Mouse (Mus musculus) layer of hippocampus, postnatal 36 days (tissue): ENCODE data around the gene Lce1a1. TPM values are rescaled to one million over a fixed set of nuclear protein-coding genes. Genes with fewer than 3 reads are reported as not detected.
"Not testable (repeated sequence)": the region's sequence is repeated elsewhere in the genome, so short reads cannot be mapped to it uniquely, and the experiment has no call there.

ENCODE experiments used
- DNase-seq, 2 experiments: peaks; one replicate each; pipeline ENCODE4 v3.0.0; 2022
- total RNA-seq, 2 experiments: library from RNA; stranded (reverse); gene quantifications; 2 replicates each; pipeline ENCODE4 v1.2.3; 2021

Lce1a1 gene
- total RNA-seq, result not detected

DNA sequence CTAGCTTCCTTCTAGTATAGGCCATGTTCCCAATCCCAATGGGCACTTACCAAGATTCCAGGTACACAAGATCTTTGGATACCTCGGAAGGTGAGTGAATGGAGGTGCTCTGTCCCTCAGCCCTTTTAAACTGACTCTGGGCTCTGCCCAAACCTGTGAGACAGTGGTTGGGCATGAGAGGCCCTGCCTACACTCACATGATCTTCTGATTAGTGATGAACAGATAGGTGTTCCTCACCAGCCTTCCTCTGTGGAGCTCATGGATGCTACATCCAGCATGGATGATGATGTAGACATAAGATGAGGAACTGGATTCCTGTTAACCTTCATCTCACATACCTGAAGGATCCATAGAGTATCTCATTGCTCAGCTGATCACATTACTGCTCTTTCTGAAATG lies at the start of gene Lce1a1:
Lce1a1 (minus strand) TSS at position 101 of the 400 bp plus-strand sequence.
- DNase-seq, result no peak

DNA sequence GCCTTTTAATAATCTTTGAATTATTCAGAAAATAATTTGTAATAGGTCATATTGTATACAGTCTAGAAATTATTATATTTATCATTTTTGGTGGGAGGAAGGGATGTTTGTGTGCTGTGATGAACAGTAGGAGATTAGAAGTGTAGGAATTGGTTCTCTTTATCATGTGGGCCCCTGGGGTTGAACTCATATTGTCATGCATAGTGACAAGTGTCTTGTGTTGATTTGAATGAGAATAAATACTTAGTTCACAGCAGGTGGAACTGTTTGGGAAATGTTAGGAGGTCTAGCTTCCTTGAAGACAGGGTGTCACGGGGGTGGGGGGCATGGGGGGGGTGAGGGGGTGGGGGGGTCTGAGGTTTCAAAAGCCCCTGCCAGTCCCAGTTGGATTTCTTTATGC lies 46.5 kb upstream of the Lce1a1 start:
- DNase-seq, result no peak

DNA sequence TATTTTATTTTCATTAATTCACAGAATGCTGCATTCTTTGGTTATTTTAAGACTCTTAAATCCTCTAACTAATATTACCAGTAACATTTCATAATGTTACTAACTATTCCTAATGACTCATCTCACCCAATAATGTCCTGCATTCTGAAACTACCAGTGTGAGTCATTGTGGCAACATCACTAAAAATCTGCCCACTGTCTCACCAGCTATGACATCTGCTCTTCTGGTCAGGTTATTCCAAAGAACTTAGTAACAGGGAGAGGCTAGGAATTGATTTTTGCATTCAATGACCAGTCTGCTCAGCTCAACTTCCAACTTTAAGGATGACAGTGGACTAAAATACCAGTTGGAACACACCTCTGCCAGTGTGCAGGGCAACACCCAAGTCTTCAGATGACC lies 43.6 kb upstream of the Lce1a1 start:
- DNase-seq, result no peak

DNA sequence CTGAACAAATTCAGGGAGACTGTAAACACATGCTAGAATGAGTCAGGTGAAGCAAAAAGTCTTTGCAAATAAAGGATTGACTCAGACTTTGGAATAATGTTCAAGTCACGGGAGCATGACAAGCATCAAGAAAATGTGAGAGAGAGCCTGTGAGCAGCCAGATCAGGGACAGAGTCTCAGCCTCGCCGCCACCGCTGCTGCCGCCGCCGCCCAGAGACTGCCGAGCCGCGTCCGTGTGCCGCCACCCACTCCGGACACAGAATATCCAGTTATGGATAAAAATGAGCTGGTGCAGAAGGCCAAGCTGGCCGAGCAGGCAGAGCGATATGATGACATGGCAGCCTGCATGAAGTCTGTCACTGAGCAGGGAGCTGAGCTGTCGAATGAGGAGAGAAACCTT lies 41.0 kb upstream of the Lce1a1 start:
- not testable (repeated sequence) for DNase-seq

DNA sequence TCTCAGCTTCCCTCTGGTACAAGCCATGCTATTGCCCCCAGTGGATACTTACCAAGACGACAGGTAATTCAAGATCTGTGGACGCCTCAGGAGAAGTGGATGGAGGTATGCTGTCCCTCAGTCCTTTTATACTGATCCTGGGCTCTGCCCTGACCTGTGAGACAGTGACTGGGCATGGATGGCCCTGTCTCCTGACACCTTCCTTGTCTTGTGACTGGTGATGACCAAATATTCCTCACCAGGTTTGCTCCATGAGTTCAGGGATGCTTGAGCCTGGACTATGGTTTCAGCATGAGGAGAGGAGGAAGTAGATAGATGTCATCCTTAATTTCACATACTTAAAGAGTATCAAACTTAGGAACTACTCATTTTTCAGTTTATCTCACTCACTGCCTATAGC lies 39.0 kb upstream of the Lce1a1 start, which contains the start of gene Lce1d:
Lce1d (minus strand) TSS at position 101 of the 400 bp plus-strand sequence.
- DNase-seq, result no peak

DNA sequence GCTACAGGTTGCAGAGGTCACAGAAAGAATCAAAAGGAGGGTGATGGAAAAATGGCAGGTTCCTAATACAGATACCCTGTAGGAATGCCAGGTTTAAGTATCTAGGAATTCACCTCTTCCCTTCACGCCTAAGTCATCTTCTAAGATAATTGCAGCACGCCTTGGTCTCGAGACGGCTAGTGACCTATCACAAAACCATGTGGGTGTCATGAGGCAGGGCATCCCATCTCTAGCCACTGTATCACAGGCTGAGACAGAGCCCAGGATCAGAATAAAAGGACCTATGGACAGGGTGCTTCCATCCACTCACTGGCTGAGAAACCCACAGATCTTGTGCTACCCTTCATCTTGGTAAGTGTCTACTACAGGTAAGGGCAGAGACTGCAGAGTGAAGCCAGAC lies 30.8 kb upstream of the Lce1a1 start, which contains the start of gene Lce1c:
Lce1c (plus strand) TSS at position 301 of the 400 bp plus-strand sequence.
- no peak for DNase-seq

DNA sequence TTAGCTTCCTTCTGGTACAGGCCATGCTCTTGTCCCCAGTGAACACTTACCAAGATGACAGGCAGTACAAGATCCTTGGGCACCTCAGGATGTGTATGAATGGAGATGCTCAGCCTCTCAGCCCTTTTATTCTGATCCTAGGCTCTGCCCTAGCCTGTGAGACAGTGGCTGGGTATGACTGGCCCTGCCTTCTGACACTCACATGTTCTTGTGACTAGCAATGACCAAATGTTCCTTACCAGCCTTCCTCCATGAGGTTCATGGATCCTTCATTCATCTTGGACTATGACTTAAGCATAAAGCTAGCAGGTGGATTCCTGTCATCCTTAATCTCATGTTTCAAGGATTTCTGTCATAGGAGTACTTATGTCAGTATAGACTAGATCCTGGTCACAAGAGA lies 22.1 kb upstream of the Lce1a1 start, which contains the start of gene Lce1a2:
Lce1a2 (minus strand) TSS at position 101 of the 400 bp plus-strand sequence.
- DNase-seq, result no peak

DNA sequence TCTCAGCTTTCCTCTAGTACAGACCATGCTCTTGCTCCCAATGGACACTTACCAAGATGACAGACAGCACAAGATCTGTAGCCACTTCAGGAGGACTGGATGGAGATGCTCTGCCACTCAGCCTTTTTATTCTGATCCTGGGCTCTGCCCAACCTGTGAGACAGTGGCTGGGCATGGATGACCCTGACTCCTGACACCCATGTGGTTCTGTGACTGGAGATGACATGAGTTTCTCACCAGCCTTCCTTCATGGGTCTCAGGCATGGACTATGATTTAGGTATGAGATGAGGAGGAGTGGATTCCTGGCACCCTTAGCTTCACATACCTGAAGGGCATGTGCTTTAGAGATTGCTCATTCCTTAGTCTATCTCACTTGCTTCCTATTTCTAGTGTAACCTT lies 8.7 kb upstream of the Lce1a1 start, which contains the start of gene Lce1b:
Lce1b (minus strand) TSS at position 101 of the 400 bp plus-strand sequence.
- no peak for DNase-seq

DNA sequence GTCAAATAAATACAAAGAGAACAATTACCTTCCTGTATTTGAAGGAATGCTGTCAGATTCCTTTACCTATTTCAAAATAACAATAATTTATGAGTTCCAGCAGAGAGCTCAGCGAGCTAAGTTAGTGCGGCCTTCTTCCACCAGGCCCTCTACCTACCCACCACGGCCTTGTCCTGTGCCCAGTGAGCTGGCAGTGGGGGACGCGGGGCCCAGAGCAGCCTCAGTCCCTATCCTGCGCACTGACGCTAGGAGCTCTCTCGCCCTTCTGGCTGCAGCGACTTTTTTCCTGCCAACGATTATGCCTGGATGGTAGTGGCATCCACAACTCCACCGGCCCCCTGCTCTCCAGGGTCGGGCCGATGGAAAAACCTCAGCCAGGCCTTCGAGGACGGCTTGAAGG lies 8.3 kb downstream of the Lce1a1 start:
- no peak for DNase-seq

DNA sequence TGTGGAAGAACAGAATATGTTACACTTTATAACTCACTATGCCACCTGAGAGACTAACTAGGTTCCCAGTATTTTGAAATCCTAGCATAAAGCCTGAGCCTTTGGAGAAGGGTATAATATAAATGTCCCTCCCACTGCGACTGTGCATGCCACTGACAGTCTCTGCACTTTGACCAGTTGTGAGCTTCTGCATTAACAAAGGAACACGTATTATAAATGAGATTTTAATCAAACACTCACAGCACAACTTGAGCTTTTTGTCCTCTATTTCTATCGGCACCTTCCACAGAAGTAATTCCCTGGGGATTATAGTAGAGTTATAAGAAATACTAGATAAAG lies 9.5 kb downstream of the Lce1a1 start:
- no peak for DNase-seq

DNA sequence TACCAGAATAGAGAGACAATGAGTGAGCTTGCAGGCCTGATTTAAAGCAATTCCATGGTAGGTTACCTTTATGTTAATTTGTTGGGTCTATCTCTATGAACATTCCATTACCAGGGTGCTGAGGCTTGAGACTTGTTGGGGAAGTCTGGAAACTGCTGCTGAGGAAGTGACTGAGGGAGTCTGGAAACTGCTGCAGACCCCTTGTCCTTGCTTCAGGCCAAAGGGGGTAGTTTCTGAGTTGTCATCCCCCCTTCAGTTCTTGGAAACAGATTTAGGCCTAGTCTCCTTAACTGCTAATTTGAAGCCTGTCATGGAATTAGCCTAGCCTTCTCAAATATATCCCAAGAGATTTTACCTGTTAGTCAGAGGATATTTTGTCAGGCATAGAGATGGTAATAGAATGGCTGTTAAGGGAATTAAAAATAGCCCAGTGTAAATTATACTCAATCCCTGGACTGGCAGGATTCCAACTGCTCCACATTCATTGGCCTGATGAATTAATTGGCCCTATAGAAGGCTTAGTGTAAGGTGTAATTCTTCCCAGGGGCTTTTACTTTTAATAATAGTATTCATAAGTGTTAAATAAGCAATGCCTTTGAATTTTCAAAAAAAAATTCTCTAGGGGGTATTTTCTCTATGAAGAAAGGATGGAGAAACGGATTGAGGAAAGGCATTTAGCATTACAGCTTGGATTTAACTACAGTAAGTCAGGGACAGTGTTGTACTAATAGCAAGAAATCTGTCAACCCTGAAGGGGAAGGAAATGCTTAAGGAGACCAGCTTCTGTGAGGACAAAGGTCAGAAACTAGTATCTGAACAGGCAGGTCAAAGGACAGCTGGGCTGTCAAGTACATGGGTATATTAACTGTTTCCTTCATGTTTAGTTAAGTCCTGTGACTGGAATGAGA lies 10.1 kb downstream of the Lce1a1 start:
- no peak for DNase-seq

DNA sequence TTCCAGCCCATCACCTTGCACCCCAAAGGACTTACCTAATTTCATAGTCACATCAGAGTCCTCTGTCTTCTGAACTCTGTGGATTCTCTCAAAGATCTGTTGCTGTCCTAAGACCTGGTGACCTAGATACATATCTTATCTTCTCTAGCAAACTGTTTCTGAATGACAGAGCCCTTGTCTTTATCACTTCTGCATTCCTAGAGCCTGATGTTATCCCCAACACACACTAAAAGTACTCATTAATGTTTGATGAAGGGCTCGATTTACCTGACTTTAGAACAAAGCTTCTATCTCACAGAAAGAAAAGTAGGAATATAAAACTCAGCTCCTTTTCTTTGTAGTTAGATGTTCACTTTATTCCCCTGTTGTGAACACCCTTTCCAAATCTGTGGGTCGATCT lies 26.5 kb downstream of the Lce1a1 start, which contains the start of gene Lce6a:
Lce6a (minus strand) TSS at position 101 of the 400 bp plus-strand sequence.
- no peak for DNase-seq

DNA sequence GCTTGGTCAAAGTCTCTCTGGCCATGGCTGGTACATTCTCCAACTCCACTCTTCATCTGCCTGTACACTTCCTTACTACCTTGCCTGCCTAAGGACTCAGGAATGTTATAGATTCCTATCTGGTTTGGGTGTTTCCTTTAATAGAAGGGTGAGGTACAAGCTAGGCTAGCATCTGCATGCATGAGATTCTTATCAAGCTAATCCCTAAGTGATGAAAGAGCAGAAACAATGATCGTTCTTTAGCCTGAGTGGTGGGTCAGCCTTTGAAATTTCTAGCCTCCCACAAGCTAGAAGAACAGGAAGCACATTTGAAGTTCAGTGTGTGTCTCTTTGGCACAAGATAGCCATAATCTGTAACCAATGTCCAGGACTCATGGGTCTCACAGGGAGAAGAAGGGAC lies 38.3 kb downstream of the Lce1a1 start:
- DNase-seq, result no peak

DNA sequence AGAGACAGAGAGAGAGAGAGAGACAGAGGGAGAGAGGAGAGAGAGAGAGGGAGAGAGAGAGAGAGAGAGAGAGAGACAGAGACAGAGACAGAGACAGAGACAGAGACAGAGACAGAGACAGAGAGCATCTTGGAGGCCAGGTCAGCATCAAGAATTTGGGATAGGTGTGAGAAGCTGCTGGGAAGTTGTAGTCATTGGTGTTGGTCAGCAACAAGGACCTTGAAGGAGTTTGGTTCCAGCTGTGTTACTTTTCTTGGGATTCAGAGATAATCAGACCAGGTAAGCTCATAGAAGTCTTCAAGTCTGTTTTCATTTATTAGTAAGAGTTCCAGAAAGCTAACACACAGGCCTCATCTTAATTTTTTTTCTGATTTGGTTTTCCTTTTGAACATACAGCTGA lies 40.7 kb downstream of the Lce1a1 start, which contains the start of gene 2210017I01Rik:
2210017I01Rik (minus strand) TSS at position 101 of the 400 bp plus-strand sequence.
- no peak for DNase-seq

DNA sequence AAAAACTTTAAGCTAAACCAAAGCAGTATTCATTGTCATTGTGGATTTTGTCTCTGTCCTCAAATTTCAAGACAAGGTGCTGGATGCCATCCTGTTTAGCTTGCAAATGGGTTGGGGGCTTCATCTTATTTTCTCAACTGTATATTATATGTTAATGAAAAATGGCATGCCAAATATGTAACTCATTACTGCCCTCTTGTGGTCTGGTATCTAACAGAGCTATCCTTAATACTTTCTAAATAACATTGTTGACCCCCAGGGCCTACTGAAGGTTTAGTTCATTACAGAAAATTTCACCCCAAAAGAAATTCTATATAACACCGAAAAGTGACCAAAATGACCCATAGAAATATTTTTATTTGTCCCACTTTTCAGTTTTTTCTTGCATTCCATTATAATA lies 45.9 kb downstream of the Lce1a1 start:
- DNase-seq, result no peak

DNA sequence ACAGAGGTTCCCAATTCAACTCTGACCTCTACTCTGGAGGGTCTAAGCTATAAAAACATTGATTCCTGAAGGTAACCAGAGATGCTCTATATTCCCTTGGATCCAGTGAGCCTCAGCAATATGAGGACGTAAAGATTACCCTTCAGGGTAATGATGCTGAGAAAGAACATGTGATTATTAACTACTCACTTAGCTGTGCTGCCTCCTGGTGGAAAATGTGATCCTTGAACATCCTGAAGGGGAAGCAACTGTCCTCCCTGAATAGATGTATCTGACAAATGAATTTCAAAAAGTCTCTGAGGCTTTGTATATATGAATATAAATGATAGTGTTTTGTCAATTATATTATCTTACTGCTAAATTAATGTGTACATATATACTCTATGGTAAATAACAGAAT lies 47.7 kb downstream of the Lce1a1 start:
- DNase-seq, result no peak

DNA sequence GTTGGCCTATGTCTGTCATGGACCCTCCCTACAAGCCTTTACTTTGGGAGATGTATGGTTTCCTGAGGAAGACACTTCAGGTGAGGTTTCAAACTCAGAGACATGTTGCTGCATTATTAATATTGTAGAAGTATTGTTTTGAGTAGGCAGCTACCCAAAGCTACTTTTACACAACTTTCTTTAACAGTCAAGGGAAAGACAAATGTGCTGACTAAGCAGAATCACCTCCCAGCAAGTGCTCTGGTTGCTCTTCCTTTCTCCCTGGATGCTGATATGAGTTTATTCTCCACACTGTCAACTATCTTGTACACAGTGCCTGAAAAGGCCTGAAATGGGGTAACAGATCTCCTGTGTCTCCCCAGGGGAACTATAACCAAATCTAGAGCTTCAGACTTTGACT lies 48.1 kb downstream of the Lce1a1 start:
- no peak for DNase-seq

DNA sequence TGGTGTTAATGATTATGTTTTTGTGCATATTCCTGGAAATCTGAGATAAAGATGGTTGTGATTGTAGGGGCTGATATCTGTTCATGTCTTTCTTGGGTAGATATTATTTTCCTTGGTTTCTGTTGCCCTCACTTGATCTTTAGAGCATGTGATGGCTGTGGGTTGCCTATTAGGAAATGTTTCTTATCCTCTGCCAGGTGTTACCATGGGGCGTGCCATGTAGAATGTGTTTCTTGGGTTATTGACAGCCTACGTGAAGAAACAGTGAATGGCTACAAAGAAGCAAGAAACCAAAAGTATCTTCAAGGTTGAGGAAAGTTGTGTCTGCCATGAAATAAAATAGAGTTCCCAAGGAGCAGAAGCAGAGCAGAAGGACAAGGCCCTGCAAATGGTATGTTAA lies 49.7 kb downstream of the Lce1a1 start:
- DNase-seq, result no peak

Other genes with a start within 250 kb of the Lce1a1 start
- gene Sprr2i, start 240.3 kb downstream of the Lce1a1 start, total RNA-seq, result not detected
- gene Sprr2j-ps, start 230.2 kb downstream of the Lce1a1 start, total RNA-seq, result not detected
- gene Gm9774, start 218.9 kb downstream of the Lce1a1 start, total RNA-seq, result 1 to 10 TPM; 1.2 to 3.7 TPM
- gene Sprr2k, start 215.7 kb downstream of the Lce1a1 start, total RNA-seq, result not detected
- not detected for gene Sprr1b, start 209.5 kb downstream of the Lce1a1 start, total RNA-seq
- not detected for gene Sprr3, start 189.6 kb downstream of the Lce1a1 start, total RNA-seq
- gene Sprr1a, start 162.4 kb downstream of the Lce1a1 start, total RNA-seq, result not detected
- not detected for gene Sprr4, start 147.8 kb downstream of the Lce1a1 start, total RNA-seq
- not detected for gene 2310046K23Rik, start 113.8 kb downstream of the Lce1a1 start, total RNA-seq
- gene Ivl, start 74.6 kb downstream of the Lce1a1 start, total RNA-seq, result not detected
- not detected for gene Smcp, start 59.3 kb downstream of the Lce1a1 start, total RNA-seq
- not detected for gene 2210017I01Rik, start 40.8 kb downstream of the Lce1a1 start, total RNA-seq
- gene Lce6a, start 26.6 kb downstream of the Lce1a1 start, total RNA-seq, result not detected
- not detected for gene Lce1b, start 8.6 kb upstream of the Lce1a1 start, total RNA-seq
- not detected for gene Lce1a2, start 22.0 kb upstream of the Lce1a1 start, total RNA-seq
- not detected for gene Lce1c, start 30.9 kb upstream of the Lce1a1 start, total RNA-seq
- gene Lce1d, start 38.9 kb upstream of the Lce1a1 start, total RNA-seq, result not detected
- not detected for gene Lce1e, start 60.8 kb upstream of the Lce1a1 start, total RNA-seq
- gene Lce1f, start 72.0 kb upstream of the Lce1a1 start, total RNA-seq, result not detected
- gene Gm38119, start 90.8 kb upstream of the Lce1a1 start, total RNA-seq, result not detected
- gene Lce1g, start 104.0 kb upstream of the Lce1a1 start, total RNA-seq, result not detected
- not detected for gene Lce1h, start 116.8 kb upstream of the Lce1a1 start, total RNA-seq
- not detected for gene Lce1i, start 130.6 kb upstream of the Lce1a1 start, total RNA-seq
- gene Lce1j, start 142.2 kb upstream of the Lce1a1 start, total RNA-seq, result not detected
- gene Lce1k, start 159.6 kb upstream of the Lce1a1 start, total RNA-seq, result not detected
- gene Kprp, start 178.9 kb upstream of the Lce1a1 start, total RNA-seq, result not detected
- gene Lce1l, start 203.0 kb upstream of the Lce1a1 start, total RNA-seq, result not detected
- gene 2310050C09Rik, start 221.9 kb upstream of the Lce1a1 start, total RNA-seq, result not detected